Mouse (Mus musculus) right cerebral cortex, adult 18-20 months (tissue): ENCODE results near the gene Erbin.

Experiments
- DNase-seq: peaks from one replicate; pipeline ENCODE4 v3.0.0; 2022; ENCODE audit warnings: mixed read lengths

Erbin gene

GRCm38 (mm10) chr13:103910598-103910997 is 9.7 kb downstream of the Erbin start:
- DNase-seq = no peak

- no peak for DNase-seq
Measured at GRCm38 (mm10) chr13:103909894-103910293, 10.4 kb downstream of the Erbin start.

- DNase-seq = no peak
Measured at GRCm38 (mm10) chr13:103900015-103900414, 20.3 kb downstream of the Erbin start.

GRCm38 (mm10) chr13:103897606-103898005 is 22.7 kb downstream of the Erbin start:
- DNase-seq = no peak

GRCm38 (mm10) chr13:103893065-103893464 is 27.2 kb downstream of the Erbin start:
- no peak for DNase-seq

- no peak for DNase-seq
Measured at GRCm38 (mm10) chr13:103890038-103890437, 30.3 kb downstream of the Erbin start.

GRCm38 (mm10) chr13:103886503-103886902 is 33.8 kb downstream of the Erbin start:
- DNase-seq = no peak

- no peak for DNase-seq
Measured at GRCm38 (mm10) chr13:103881200-103881599, 39.1 kb downstream of the Erbin start.

GRCm38 (mm10) chr13:103876743-103877142 is 43.6 kb downstream of the Erbin start:
- no peak for DNase-seq

- no peak for DNase-seq
Measured at GRCm38 (mm10) chr13:103875823-103876514, 44.3 kb downstream of the Erbin start.

GRCm38 (mm10) chr13:103870786-103871185 is 49.5 kb downstream of the Erbin start:
- DNase-seq = no peak

- DNase-seq = no peak
Measured at GRCm38 (mm10) chr13:103870117-103870516, 50.2 kb downstream of the Erbin start.

- no peak for DNase-seq
Measured at GRCm38 (mm10) chr13:103868875-103869274, 51.4 kb downstream of the Erbin start.

- DNase-seq = no peak
Measured at GRCm38 (mm10) chr13:103862041-103862440, 58.3 kb downstream of the Erbin start.

GRCm38 (mm10) chr13:103859041-103859440 is 61.3 kb downstream of the Erbin start:
- no peak for DNase-seq

- DNase-seq = no peak
Measured at GRCm38 (mm10) chr13:103847614-103848013, 72.7 kb downstream of the Erbin start.

- DNase-seq = no peak
Measured at GRCm38 (mm10) chr13:103841287-103842201, 78.8 kb downstream of the Erbin start.

GRCm38 (mm10) chr13:103838619-103839018 is 81.7 kb downstream of the Erbin start:
- no peak for DNase-seq

GRCm38 (mm10) chr13:103829623-103830135 is 90.6 kb downstream of the Erbin start:
- no peak for DNase-seq

GRCm38 (mm10) chr13:103822270-103822669 is 98.0 kb downstream of the Erbin start:
- DNase-seq = no peak

- no peak for DNase-seq
Measured at GRCm38 (mm10) chr13:103819377-103819776, 100.9 kb downstream of the Erbin start.

- no peak for DNase-seq
Measured at GRCm38 (mm10) chr13:103817935-103818334, 102.4 kb downstream of the Erbin start.

GRCm38 (mm10) chr13:103807464-103807863 is 112.8 kb downstream of the Erbin start:
- DNase-seq = no peak
